Mouse (Mus musculus): ENCODE results near the gene Cfap46. TPM values are rescaled to one million over a fixed set of nuclear protein-coding genes. Genes with fewer than 3 reads are reported as not detected.

Gene Cfap46
- polyA plus RNA-seq, 2 experiments = 0.17 to 0.31 TPM

DNA sequence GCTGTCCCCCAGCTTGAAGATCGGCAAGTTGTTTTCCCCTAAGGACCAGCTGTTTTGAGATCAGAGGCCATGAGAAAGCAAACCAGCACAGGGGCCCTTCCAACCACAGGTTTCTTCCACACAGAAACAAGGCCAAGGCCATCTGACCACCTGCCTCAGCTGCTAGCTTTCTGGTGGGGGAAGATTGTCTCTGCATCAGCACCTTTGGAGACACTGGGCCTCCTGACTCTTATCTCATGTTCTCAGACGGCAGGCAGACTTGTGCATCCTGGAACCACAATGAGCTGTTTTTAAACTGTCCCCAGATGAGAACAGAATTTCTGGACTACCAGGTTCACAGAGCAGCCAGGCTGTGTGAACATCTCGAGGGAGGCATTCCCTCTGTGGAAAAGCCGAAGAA lies 21.5 kb upstream of the Cfap46 start:
- Histone ChIP-seq H3K4me1 (ENCODE audit: control insufficient read depth, insufficient read depth, low read length) (no peaks in the 10 kb centered on the region), H3K9me3 (ENCODE audit: control insufficient read depth, low read length) (no peaks in the 10 kb centered on the region), H3K27ac (replicated peaks; ENCODE audit: low read depth, low read length) (no peak overlapping the region), H3K4me3 (replicated peaks; ENCODE audit: low read length) (no peak overlapping the region), H3K9ac (ENCODE audit: low read depth, low read length, severe bottlenecking) (no peak overlapping the region), H3K36me3 (ENCODE audit: control insufficient read depth, insufficient read depth, low read length) (no peaks in the 10 kb centered on the region), H3K4me2 (replicated peaks; ENCODE audit: low read depth, low read length, severe bottlenecking) (no peak overlapping the region), H3K27me3 (ENCODE audit: control insufficient read depth, insufficient read depth, low read length) (no peaks in the 10 kb centered on the region)
- WGBS = 77% methylated on average over 4 of the region's 4 CpGs
- DNase-seq (ENCODE audit: low spot score) = no peak
- TF ChIP-seq POLR2A (IDR thresholded peaks at IDR 0.05; ENCODE audit: borderline replicate concordance, extremely low read depth, insufficient read depth, insufficient read length) = no peak
- ATAC-seq (ENCODE audit: low FRiP score, low read depth) = no peak

DNA sequence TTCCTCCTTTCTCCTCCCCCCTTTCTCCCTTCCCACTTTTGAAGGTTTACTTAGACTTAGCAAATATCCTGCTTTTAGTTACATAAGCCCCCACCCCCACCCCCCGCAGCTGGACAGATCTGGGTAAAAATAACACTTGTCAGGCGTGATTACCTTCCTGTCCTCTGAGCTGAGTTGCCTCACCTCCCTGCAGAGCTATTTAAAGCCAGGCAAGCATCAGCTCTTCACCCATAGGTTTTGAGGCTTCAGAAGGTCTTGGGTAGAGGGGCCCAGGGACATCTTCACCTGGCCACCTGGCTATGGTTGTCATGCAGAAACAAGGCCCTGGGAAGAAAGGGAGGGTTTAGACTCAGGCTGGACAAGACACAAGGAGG lies 20.2 kb upstream of the Cfap46 start:
- no peak overlapping the region for H3K4me2 ChIP-seq (replicated peaks; ENCODE audit: low read depth, low read length, severe bottlenecking)
- no peaks in the 10 kb centered on the region for H3K9me3 ChIP-seq (ENCODE audit: control insufficient read depth, low read length)
- TF ChIP-seq POLR2A (IDR thresholded peaks at IDR 0.05; ENCODE audit: borderline replicate concordance, extremely low read depth, insufficient read depth, insufficient read length) = no peak
- no peak for ATAC-seq (ENCODE audit: low FRiP score, low read depth)
- H3K36me3 ChIP-seq (ENCODE audit: control insufficient read depth, insufficient read depth, low read length) = no peaks in the 10 kb centered on the region
- H3K9ac ChIP-seq (ENCODE audit: low read depth, low read length, severe bottlenecking) = no peak overlapping the region
- no peak overlapping the region for H3K27ac ChIP-seq (replicated peaks; ENCODE audit: low read depth, low read length)
- H3K27me3 ChIP-seq (ENCODE audit: control insufficient read depth, insufficient read depth, low read length) = no peaks in the 10 kb centered on the region
- no peak overlapping the region for H3K4me3 ChIP-seq (replicated peaks; ENCODE audit: low read length)
- 24% methylated on average over 2 of the region's 2 CpGs for WGBS
- H3K4me1 ChIP-seq (ENCODE audit: control insufficient read depth, insufficient read depth, low read length) = no peaks in the 10 kb centered on the region
- DNase-seq (ENCODE audit: low spot score) = no peak

DNA sequence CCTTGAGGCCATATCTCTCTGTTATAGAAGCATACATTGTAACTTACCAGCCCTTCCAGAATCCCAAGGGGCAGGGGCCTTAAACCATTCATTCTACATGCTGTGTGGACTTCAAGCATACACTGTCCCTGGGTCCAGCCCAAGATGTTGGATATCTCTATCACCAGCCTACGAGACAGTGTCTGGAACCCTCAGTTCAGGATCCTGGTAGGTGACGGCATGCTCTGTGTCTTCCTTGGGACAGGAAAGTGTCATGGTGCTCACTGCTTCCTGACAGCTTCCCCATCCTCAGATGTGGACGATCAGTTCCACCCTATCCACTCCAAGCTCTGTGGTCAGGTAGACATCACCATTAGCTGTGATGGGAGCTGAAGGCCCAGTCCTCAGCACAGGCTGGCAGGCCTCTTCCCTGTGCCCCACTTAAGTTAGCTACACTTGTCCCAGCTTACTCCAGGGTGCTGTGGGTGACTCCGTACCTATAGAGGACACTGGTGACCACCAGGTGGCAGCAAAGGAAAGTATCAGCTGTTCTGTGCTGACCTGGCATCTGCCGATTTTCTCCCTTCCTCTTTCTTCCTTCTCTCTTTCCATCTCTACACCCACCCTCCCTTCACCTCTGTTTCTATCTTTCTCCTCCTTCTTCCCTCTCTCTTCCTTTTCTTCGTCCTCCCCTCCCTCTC lies 19.7 kb upstream of the Cfap46 start:
- Histone ChIP-seq H3K27ac (replicated peaks; ENCODE audit: low read depth, low read length) (no peak overlapping the region), H3K4me1 (ENCODE audit: control insufficient read depth, insufficient read depth, low read length) (no peaks in the 10 kb centered on the region), H3K4me3 (replicated peaks; ENCODE audit: low read length) (no peak overlapping the region), H3K27me3 (ENCODE audit: control insufficient read depth, insufficient read depth, low read length) (no peaks in the 10 kb centered on the region), H3K36me3 (ENCODE audit: control insufficient read depth, insufficient read depth, low read length) (no peaks in the 10 kb centered on the region), H3K9me3 (ENCODE audit: control insufficient read depth, low read length) (no peaks in the 10 kb centered on the region), H3K4me2 (replicated peaks; ENCODE audit: low read depth, low read length, severe bottlenecking) (no peak overlapping the region), H3K9ac (ENCODE audit: low read depth, low read length, severe bottlenecking) (no peak overlapping the region)
- ATAC-seq (ENCODE audit: low FRiP score, low read depth) = peak; percentile 84
- DNase-seq (ENCODE audit: low spot score) = peak; percentile 88
- no peak for TF ChIP-seq POLR2A (IDR thresholded peaks at IDR 0.05; ENCODE audit: borderline replicate concordance, extremely low read depth, insufficient read depth, insufficient read length)
- 33% methylated on average over 6 of the region's 6 CpGs for WGBS

DNA sequence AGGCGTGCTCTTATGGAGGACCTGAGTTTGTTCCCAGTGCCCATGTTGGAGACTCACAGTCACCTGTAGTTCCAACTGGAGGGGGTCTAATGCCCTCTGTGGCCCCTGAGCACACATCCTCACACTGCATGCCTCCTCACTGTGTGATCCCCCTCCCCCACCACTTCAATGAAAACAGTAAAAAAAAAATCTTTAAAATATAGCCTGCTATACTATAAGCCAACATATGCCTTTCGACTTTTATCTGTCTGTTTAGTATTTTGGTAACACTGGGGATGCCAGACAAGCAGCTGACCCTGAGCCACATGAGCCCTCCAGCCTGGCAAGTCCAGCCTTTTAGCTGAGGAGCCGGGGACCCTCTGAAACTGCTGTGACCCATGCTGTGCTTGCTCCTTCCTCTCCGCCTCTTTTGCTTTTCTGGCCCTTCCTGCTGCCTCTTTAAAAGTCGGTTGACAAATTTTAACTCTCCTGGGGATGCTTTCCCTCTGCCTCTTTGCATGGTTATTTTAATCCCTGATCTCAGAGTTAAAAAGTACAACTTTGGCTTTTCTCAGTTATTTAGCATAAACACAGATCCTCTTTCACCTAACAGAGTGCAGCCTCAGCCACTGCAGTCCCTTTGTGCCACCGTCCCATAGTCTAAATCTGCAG lies 18.2 kb upstream of the Cfap46 start:
- DNase-seq (ENCODE audit: low spot score) = no peak
- Histone ChIP-seq H3K4me1 (ENCODE audit: control insufficient read depth, insufficient read depth, low read length) (no peaks in the 10 kb centered on the region), H3K27ac (replicated peaks; ENCODE audit: low read depth, low read length) (no peak overlapping the region), H3K4me2 (replicated peaks; ENCODE audit: low read depth, low read length, severe bottlenecking) (no peak overlapping the region), H3K27me3 (ENCODE audit: control insufficient read depth, insufficient read depth, low read length) (no peaks in the 10 kb centered on the region), H3K9ac (ENCODE audit: low read depth, low read length, severe bottlenecking) (no peak overlapping the region), H3K9me3 (ENCODE audit: control insufficient read depth, low read length) (no peaks in the 10 kb centered on the region), H3K4me3 (replicated peaks; ENCODE audit: low read length) (no peak overlapping the region), H3K36me3 (ENCODE audit: control insufficient read depth, insufficient read depth, low read length) (no peaks in the 10 kb centered on the region)
- no peak for ATAC-seq (ENCODE audit: low FRiP score, low read depth)
- 40% methylated on average over 6 of the region's 6 CpGs for WGBS
- no peak for TF ChIP-seq POLR2A (IDR thresholded peaks at IDR 0.05; ENCODE audit: borderline replicate concordance, extremely low read depth, insufficient read depth, insufficient read length)

DNA sequence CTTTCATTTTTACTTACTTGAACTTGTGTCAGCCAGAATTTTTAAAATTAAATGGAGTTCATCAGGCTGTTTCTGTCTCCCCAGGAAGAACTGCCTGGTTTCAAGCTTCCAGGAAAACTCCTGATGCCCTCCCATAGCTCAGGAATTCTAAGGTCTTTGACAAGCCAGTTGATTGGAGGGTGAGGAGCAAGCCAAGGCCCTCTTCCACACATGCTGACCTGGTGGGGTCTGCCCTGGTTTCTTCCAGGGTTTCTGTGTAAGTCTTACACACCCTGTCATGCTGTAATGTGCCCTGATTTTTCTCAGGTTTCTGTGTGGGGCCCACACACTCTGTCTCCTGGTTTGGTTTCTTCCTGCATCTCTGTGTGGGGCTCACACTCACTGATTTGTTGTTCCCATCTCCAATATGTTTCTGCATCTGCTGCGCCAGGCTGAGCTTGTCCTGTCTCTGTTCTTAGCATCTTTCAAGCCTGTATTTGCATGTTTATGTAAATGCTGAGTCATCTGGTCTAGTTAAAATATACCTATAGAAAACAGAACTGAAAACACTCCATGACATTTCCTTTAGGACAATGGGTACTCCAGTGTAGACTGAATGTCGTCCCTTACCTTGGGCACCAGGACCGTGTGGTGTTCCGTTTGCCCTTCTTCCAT lies 9.2 kb upstream of the Cfap46 start:
- H3K4me3 ChIP-seq (replicated peaks; ENCODE audit: low read length) = no peak overlapping the region
- ATAC-seq (ENCODE audit: low FRiP score, low read depth) = no peak
- no peak overlapping the region for H3K27ac ChIP-seq (replicated peaks; ENCODE audit: low read depth, low read length)
- TF ChIP-seq POLR2A (IDR thresholded peaks at IDR 0.05; ENCODE audit: borderline replicate concordance, extremely low read depth, insufficient read depth, insufficient read length) = no peak
- H3K27me3 ChIP-seq (ENCODE audit: control insufficient read depth, insufficient read depth, low read length) = no peaks in the 10 kb centered on the region
- no peak overlapping the region for H3K4me2 ChIP-seq (replicated peaks; ENCODE audit: low read depth, low read length, severe bottlenecking)
- H3K36me3 ChIP-seq (ENCODE audit: control insufficient read depth, insufficient read depth, low read length) = no peaks in the 10 kb centered on the region
- DNase-seq (ENCODE audit: low spot score) = no peak
- H3K9me3 ChIP-seq (ENCODE audit: control insufficient read depth, low read length) = no peaks in the 10 kb centered on the region
- H3K4me1 ChIP-seq (ENCODE audit: control insufficient read depth, insufficient read depth, low read length) = no peaks in the 10 kb centered on the region
- H3K9ac ChIP-seq (ENCODE audit: low read depth, low read length, severe bottlenecking) = no peak overlapping the region
- WGBS = 94% methylated on average over 4 of the region's 4 CpGs
